8 mouse cellular contexts compared by ENCODE assay signal in genomic region chr11:87442643-87443372, GRCm38 (mm10). TPM values are rescaled to one million over a fixed set of nuclear protein-coding genes. Genes with fewer than 3 reads are reported as not detected.
DNase-seq lines count a peak whose midpoint lies in the region; ATAC-seq lines count a peak whose summit lies in the region.
"Not testable (repeated sequence)": the region's sequence is repeated elsewhere in the genome, so short reads cannot be mapped to it uniquely, and the experiment has no call there.

No protein-coding gene starts in this region.

- peak; percentile 83 for ATAC-seq in activated CD4-positive, CD25-positive, alpha-beta regulatory T cell, adult 4 months
- peak; percentile 81 for ATAC-seq in inflammation-experienced regulatory T-cells, adult 6 months
- ATAC-seq in megakaryocyte progenitor cell, adult 5-6 weeks (replicated peaks; ENCODE audit: poor library complexity): peak; percentile 86

- intact Hi-C loops in gastrocnemius, postnatal 14 days (cut with DNase I; ENCODE audit: low total_unique reads): not testable (repeated sequence)
- intact Hi-C loops in left cerebral cortex, postnatal 10 days (cut with DNase I): loop anchor here (2.0 kb wide), 1 partner anchor 16 kb away; no protein-coding TSS in a partner anchor

- peak; percentile 74 for DNase-seq in embryo, embryonic 10.5 days (ENCODE audit: low spot score)
- peak; percentile 74 for DNase-seq in gastrocnemius, postnatal 14 days
- peak; percentile 67 to 84 for DNase-seq in left cerebral cortex, postnatal 10 days (ENCODE audit: extremely low spot score in 1 of 2, low spot score in 2 of 2)
- DNase-seq in right cerebral cortex, postnatal 10 days (ENCODE audit: low spot score in 2 of 2): peak; percentile 83 to 89
- peak; percentile 76 for DNase-seq in urinary bladder, postnatal 14 days (ENCODE audit: low spot score)

RNA-seq across cellular contexts. Expression of gene Tex14, which starts 37.9 kb away (rescaled TPM):
- polyA plus RNA-seq in activated CD4-positive, CD25-positive, alpha-beta regulatory T cell, adult 4 months (2017; shearing (Covaris generic)): under 1 TPM; 0.22 to 0.58 TPM
- under 1 TPM; 0.53 to 0.59 TPM for total RNA-seq in gastrocnemius, postnatal 14 days (2021)
- under 1 TPM in 2 of 3 experiments, not detected in 1; 0.34 to 0.60 TPM for polyA plus RNA-seq in inflammation-experienced regulatory T-cells, adult 6 months (2017; shearing (Covaris generic))
- under 1 TPM; 0.36 to 0.56 TPM for total RNA-seq in left cerebral cortex, postnatal 10 days (2021)
- 0.07 and 2.4 TPM in 2 replicates for total RNA-seq in megakaryocyte progenitor cell, adult 5-6 weeks (2015)
- total RNA-seq in megakaryocyte progenitor cell, adult 5-6 weeks (2017): 0.27 and 0.29 TPM in 2 replicates

RNA-seq across cellular contexts. Expression of gene Rad51c, which starts 38.1 kb away (rescaled TPM):
- 1 to 10 TPM; 1.2 to 1.6 TPM for polyA plus RNA-seq in activated CD4-positive, CD25-positive, alpha-beta regulatory T cell, adult 4 months (2017; shearing (Covaris generic))
- total RNA-seq in gastrocnemius, postnatal 14 days (2021): under 1 TPM; 0.78 to 0.98 TPM
- polyA plus RNA-seq in inflammation-experienced regulatory T-cells, adult 6 months (2017; shearing (Covaris generic)): 1 to 10 TPM; 1.6 to 5.3 (median 2.1) TPM
- total RNA-seq in left cerebral cortex, postnatal 10 days (2021): 1 to 10 TPM; 3.4 to 4.8 TPM
- 2.5 and 4.9 TPM in 2 replicates for total RNA-seq in megakaryocyte progenitor cell, adult 5-6 weeks (2015)
- total RNA-seq in megakaryocyte progenitor cell, adult 5-6 weeks (2017): 5.4 and 8.0 TPM in 2 replicates

Comparison
In these comparisons a context has a peak if more than half of its experiments do, and no peak if none do; other contexts are left out.
1. Peak in every context shown above with its lines: DNase-seq and ATAC-seq.